Mouse (Mus musculus): ENCODE results near the gene Clk2. TPM values are rescaled to one million over a fixed set of nuclear protein-coding genes. Genes with fewer than 3 reads are reported as not detected.

The Clk2 gene
- 20.6 and 27.7 TPM in 2 replicates for polyA plus RNA-seq (2012; rRNA removed)

- H3K4me3 ChIP-seq (ENCODE audit: low read depth, low read length) = peak within 1 kb of the TSS; percentile 99
- peak; percentile 89 for TF ChIP-seq POLR2A (IDR thresholded peaks at IDR 0.05; ENCODE audit: low read depth, low read length)
- TF ChIP-seq CTCF (IDR thresholded peaks at IDR 0.05; ENCODE audit: extremely low read depth, insufficient read length, insufficient replicate concordance, low read depth, low read length) = no peak
- 1% methylated on average over 75 of the region's 79 CpGs for WGBS
- H3K27me3 ChIP-seq (ENCODE audit: control insufficient read depth, insufficient read depth, low read length) = peaks cover 3% of the 10 kb centered on the region; the same call in 1 of the 2 replicates
- H3K27ac ChIP-seq (ENCODE audit: insufficient read depth, low read depth, low read length) = peak within 1 kb of the TSS; percentile 79
- H3K4me1 ChIP-seq (ENCODE audit: control insufficient read depth, insufficient read depth, insufficient read length, low read length) = peaks cover 6% of the 10 kb centered on the region
- H3K36me3 ChIP-seq (ENCODE audit: control insufficient read depth, insufficient read depth, low read length) = peaks cover 28% of the 10 kb centered on the region
Measured at GRCm38 (mm10) chr3:89164506-89165267, at the start of gene Clk2. TSS of gene Clk2 (plus strand) at chr3:89164795.

- TF ChIP-seq POLR2A (IDR thresholded peaks at IDR 0.05; ENCODE audit: low read depth, low read length) (no peak), CTCF (IDR thresholded peaks at IDR 0.05; ENCODE audit: extremely low read depth, insufficient read length, insufficient replicate concordance, low read depth, low read length) (peak; percentile 40; the same call in 1 of the 2 replicates)
- no peaks in the 10 kb centered on the region; the same call in 1 of the 2 replicates for H3K27me3 ChIP-seq (ENCODE audit: control insufficient read depth, insufficient read depth, low read length)
- WGBS = 0% methylated on average over 2 of the region's 2 CpGs
- no peak overlapping the region for H3K4me3 ChIP-seq (ENCODE audit: low read depth, low read length)
- peaks cover 2% of the 10 kb centered on the region; the same call in 1 of the 2 replicates for H3K4me1 ChIP-seq (ENCODE audit: control insufficient read depth, insufficient read depth, insufficient read length, low read length)
- no peak overlapping the region for H3K27ac ChIP-seq (ENCODE audit: insufficient read depth, low read depth, low read length)
- H3K36me3 ChIP-seq (ENCODE audit: control insufficient read depth, insufficient read depth, low read length) = no peaks in the 10 kb centered on the region
Measured at GRCm38 (mm10) chr3:89115522-89115921, 49.1 kb upstream of the Clk2 start.

GRCm38 (mm10) chr3:89123313-89123712 lies 41.3 kb upstream of the Clk2 start:
- Histone ChIP-seq H3K27me3 (ENCODE audit: control insufficient read depth, insufficient read depth, low read length) (no peaks in the 10 kb centered on the region), H3K4me1 (ENCODE audit: control insufficient read depth, insufficient read depth, insufficient read length, low read length) (no peaks in the 10 kb centered on the region), H3K36me3 (ENCODE audit: control insufficient read depth, insufficient read depth, low read length) (no peaks in the 10 kb centered on the region), H3K27ac (ENCODE audit: insufficient read depth, low read depth, low read length) (no peak overlapping the region), H3K4me3 (ENCODE audit: low read depth, low read length) (no peak overlapping the region)
- 60% methylated on average over 2 of the region's 2 CpGs for WGBS
- no peak for TF ChIP-seq POLR2A (IDR thresholded peaks at IDR 0.05; ENCODE audit: low read depth, low read length)
- no peak for TF ChIP-seq CTCF (IDR thresholded peaks at IDR 0.05; ENCODE audit: extremely low read depth, insufficient read length, insufficient replicate concordance, low read depth, low read length)

- no peaks in the 10 kb centered on the region for H3K27me3 ChIP-seq (ENCODE audit: control insufficient read depth, insufficient read depth, low read length)
- H3K36me3 ChIP-seq (ENCODE audit: control insufficient read depth, insufficient read depth, low read length) = no peaks in the 10 kb centered on the region
- TF ChIP-seq POLR2A (IDR thresholded peaks at IDR 0.05; ENCODE audit: low read depth, low read length) (no peak), CTCF (IDR thresholded peaks at IDR 0.05; ENCODE audit: extremely low read depth, insufficient read length, insufficient replicate concordance, low read depth, low read length) (no peak)
- no peak overlapping the region for H3K4me3 ChIP-seq (ENCODE audit: low read depth, low read length)
- H3K4me1 ChIP-seq (ENCODE audit: control insufficient read depth, insufficient read depth, insufficient read length, low read length) = no peaks in the 10 kb centered on the region
- H3K27ac ChIP-seq (ENCODE audit: insufficient read depth, low read depth, low read length) = no peak overlapping the region
- WGBS = 60% methylated on average over 3 of the region's 3 CpGs
Measured at GRCm38 (mm10) chr3:89124241-89124640, 40.4 kb upstream of the Clk2 start.

- Histone ChIP-seq H3K4me3 (ENCODE audit: low read depth, low read length) (no peak overlapping the region), H3K4me1 (ENCODE audit: control insufficient read depth, insufficient read depth, insufficient read length, low read length) (no peaks in the 10 kb centered on the region), H3K27ac (ENCODE audit: insufficient read depth, low read depth, low read length) (no peak overlapping the region), H3K27me3 (ENCODE audit: control insufficient read depth, insufficient read depth, low read length) (no peaks in the 10 kb centered on the region), H3K36me3 (ENCODE audit: control insufficient read depth, insufficient read depth, low read length) (no peaks in the 10 kb centered on the region)
- TF ChIP-seq POLR2A (IDR thresholded peaks at IDR 0.05; ENCODE audit: low read depth, low read length) (no peak), CTCF (IDR thresholded peaks at IDR 0.05; ENCODE audit: extremely low read depth, insufficient read length, insufficient replicate concordance, low read depth, low read length) (no peak)
- WGBS = 95% methylated on average over 3 of the region's 3 CpGs
Measured at GRCm38 (mm10) chr3:89125981-89126380, 38.6 kb upstream of the Clk2 start.

GRCm38 (mm10) chr3:89129908-89130307 lies 34.7 kb upstream of the Clk2 start:
- peaks cover 24% of the 10 kb centered on the region for H3K4me1 ChIP-seq (ENCODE audit: control insufficient read depth, insufficient read depth, insufficient read length, low read length)
- H3K36me3 ChIP-seq (ENCODE audit: control insufficient read depth, insufficient read depth, low read length) = no peaks in the 10 kb centered on the region
- 86% methylated on average over 3 of the region's 3 CpGs for WGBS
- TF ChIP-seq CTCF (IDR thresholded peaks at IDR 0.05; ENCODE audit: extremely low read depth, insufficient read length, insufficient replicate concordance, low read depth, low read length) = no peak
- no peak for TF ChIP-seq POLR2A (IDR thresholded peaks at IDR 0.05; ENCODE audit: low read depth, low read length)
- no peaks in the 10 kb centered on the region for H3K27me3 ChIP-seq (ENCODE audit: control insufficient read depth, insufficient read depth, low read length)
- no peak overlapping the region for H3K27ac ChIP-seq (ENCODE audit: insufficient read depth, low read depth, low read length)
- no peak overlapping the region for H3K4me3 ChIP-seq (ENCODE audit: low read depth, low read length)

- H3K27me3 ChIP-seq (ENCODE audit: control insufficient read depth, insufficient read depth, low read length) = no peaks in the 10 kb centered on the region
- no peaks in the 10 kb centered on the region for H3K36me3 ChIP-seq (ENCODE audit: control insufficient read depth, insufficient read depth, low read length)
- peaks cover 29% of the 10 kb centered on the region for H3K4me1 ChIP-seq (ENCODE audit: control insufficient read depth, insufficient read depth, insufficient read length, low read length)
- 71% methylated on average over 4 of the region's 4 CpGs for WGBS
- no peak for TF ChIP-seq CTCF (IDR thresholded peaks at IDR 0.05; ENCODE audit: extremely low read depth, insufficient read length, insufficient replicate concordance, low read depth, low read length)
- no peak for TF ChIP-seq POLR2A (IDR thresholded peaks at IDR 0.05; ENCODE audit: low read depth, low read length)
- no peak overlapping the region for H3K4me3 ChIP-seq (ENCODE audit: low read depth, low read length)
- H3K27ac ChIP-seq (ENCODE audit: insufficient read depth, low read depth, low read length) = no peak overlapping the region
Measured at GRCm38 (mm10) chr3:89131816-89132215, 32.8 kb upstream of the Clk2 start.
